Mouse (Mus musculus) erythroblast, embryonic 14.5 days (primary cell): ENCODE measurements around the gene Tnfaip3. TPM values are rescaled to one million over a fixed set of nuclear protein-coding genes. Genes with fewer than 3 reads are reported as not detected.

Experiments used
- H3K27me3 ChIP-seq: 2 replicates; pipeline ENCODE4 v1.6.1; 2012; ENCODE audit warnings: inconsistent platforms; ENCODE audit not compliant: control insufficient read depth
- H3K36me3 ChIP-seq: 2 replicates; pipeline ENCODE4 v1.6.1; 2012; ENCODE audit warnings: mild to moderate bottlenecking, inconsistent platforms; ENCODE audit not compliant: control insufficient read depth
- H3K4me1 ChIP-seq: 2 replicates; pipeline ENCODE4 v1.6.1; 2012; ENCODE audit warnings: inconsistent platforms; ENCODE audit not compliant: control insufficient read depth
- H3K4me3 ChIP-seq: replicated peaks from 2 replicates; pipeline ENCODE3; 2012; ENCODE audit warnings: moderate library complexity, mild to moderate bottlenecking, inconsistent platforms
- H3K9me3 ChIP-seq: 2 replicates; pipeline ENCODE4 v1.6.1; 2012; ENCODE audit warnings: low read length, inconsistent platforms, mixed read lengths; ENCODE audit not compliant: control insufficient read depth
- GATA1 ChIP-seq: IDR thresholded peaks from 2 replicates; pipeline ENCODE4 v1.6.1; 2012; ENCODE audit warnings: low read length, inconsistent platforms, mixed read lengths
- TAL1 ChIP-seq: IDR thresholded peaks from 3 replicates; pipeline ENCODE4 v1.6.1; 2012; ENCODE audit warnings: low read length, inconsistent platforms, mixed read lengths
- polyA plus RNA-seq: library from polyadenylated mRNA; stranded (reverse); fragments of >175 nt; gene quantifications from 2 replicates; pipeline ENCODE4 v1.2.3, GENCODE M21; 2012

The Tnfaip3 gene
- polyA plus RNA-seq, 1 experiment: 0.15 TPM

GRCm38 (mm10) chr10:19044765-19045516, 29.5 kb upstream of the Tnfaip3 start:
- no peak overlapping the region for H3K4me3 ChIP-seq
- no peaks in the 10 kb centered on the region for H3K9me3 ChIP-seq
- no peaks in the 10 kb centered on the region for H3K36me3 ChIP-seq
- no peaks in the 10 kb centered on the region for H3K4me1 ChIP-seq
- TF ChIP-seq GATA1 (no peak), TAL1 (no peak)
- no peaks in the 10 kb centered on the region for H3K27me3 ChIP-seq

DNA sequence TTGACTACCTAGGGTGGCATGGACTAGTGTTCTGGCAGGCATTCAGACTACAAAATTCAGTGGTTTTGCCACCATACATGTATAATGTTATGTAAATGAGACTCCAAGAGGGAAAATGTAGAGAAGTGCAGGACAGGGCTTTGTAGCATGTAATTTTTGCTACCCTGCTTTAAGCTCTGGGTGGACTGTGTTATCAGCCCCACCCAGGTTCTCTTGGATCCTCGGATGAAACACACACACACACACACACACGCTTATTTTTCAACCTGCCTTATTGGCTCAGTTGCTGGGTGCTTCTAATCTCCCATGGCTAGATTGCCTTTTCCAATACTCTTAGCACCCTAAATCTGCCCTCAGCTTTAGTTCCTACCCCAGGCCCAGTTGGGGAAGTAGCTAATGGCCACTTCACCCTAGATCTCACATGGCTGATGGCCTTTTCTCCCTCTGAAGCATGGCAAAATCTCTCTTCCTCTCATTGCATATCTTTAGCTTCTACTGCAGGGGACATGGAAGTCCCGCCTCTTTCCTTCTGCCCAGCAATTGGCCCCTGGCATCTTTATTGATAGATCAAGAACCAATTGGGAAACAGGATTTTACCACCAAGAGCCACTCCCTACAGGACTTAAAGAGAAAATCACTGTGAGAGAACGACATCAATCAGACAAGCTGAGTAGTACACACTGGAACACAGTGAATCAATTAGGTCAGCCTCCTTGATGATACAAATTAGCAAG, 28.2 kb upstream of the Tnfaip3 start:
- TF ChIP-seq GATA1 (no peak), TAL1 (no peak)
- Histone ChIP-seq H3K4me1 (no peaks in the 10 kb centered on the region), H3K36me3 (no peaks in the 10 kb centered on the region), H3K9me3 (no peaks in the 10 kb centered on the region), H3K4me3 (no peak overlapping the region), H3K27me3 (no peaks in the 10 kb centered on the region)

GRCm38 (mm10) chr10:19040147-19040546, 24.7 kb upstream of the Tnfaip3 start:
- TF ChIP-seq GATA1 (no peak), TAL1 (no peak)
- no peaks in the 10 kb centered on the region for H3K4me1 ChIP-seq

DNA sequence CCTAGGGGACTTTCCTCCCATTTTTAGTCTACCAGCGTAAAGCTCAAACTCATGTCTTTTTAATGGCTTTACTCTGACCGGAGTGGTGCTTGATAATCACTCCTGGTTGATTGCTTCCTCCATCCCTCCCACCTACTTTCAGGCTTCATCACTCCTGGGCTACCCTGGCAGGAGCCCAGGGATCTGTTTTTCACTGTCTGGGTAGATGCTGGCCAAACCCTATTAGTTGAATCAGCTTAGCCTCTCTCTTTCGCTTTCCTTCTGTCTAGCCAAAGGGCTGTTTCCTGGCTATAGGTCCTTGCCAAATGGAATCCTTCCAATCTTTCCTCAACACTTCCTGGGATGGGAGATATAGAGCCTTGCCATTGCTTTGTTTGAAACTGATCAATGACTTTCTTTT, 19.3 kb upstream of the Tnfaip3 start:
- Histone ChIP-seq H3K36me3 (no peaks in the 10 kb centered on the region), H3K4me3 (no peak overlapping the region), H3K27me3 (no peaks in the 10 kb centered on the region), H3K4me1 (no peaks in the 10 kb centered on the region), H3K9me3 (no peaks in the 10 kb centered on the region)
- no peak for TF ChIP-seq TAL1
- no peak for TF ChIP-seq GATA1

More at GRCm38 (mm10) chr10:19040147-19040546, 24.7 kb upstream of the Tnfaip3 start:
- Histone ChIP-seq H3K4me3 (no peak overlapping the region), H3K27me3 (no peaks in the 10 kb centered on the region), H3K36me3 (no peaks in the 10 kb centered on the region), H3K9me3 (no peaks in the 10 kb centered on the region)

DNA sequence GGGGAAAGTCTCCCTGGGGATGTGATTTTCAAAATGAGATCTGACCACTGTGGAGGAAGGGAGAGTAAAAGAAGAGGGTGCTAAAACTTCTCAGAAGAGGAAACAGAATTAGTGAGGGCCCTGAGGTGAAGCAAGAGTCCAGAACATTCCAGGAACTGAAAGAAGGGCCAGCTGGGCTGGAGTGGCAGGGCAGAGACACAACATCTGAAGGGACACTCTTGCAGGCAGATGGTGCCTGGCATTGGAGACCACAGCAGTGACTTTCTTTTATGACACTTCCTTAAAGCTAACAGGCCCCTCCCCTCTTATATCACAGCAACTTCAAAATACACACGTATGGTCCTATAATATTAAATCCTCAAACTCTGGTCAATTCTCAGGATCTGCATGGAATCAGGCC, 18.2 kb upstream of the Tnfaip3 start:
- no peaks in the 10 kb centered on the region for H3K4me1 ChIP-seq
- H3K27me3 ChIP-seq: no peaks in the 10 kb centered on the region
- H3K4me3 ChIP-seq: no peak overlapping the region
- H3K36me3 ChIP-seq: no peaks in the 10 kb centered on the region
- H3K9me3 ChIP-seq: no peaks in the 10 kb centered on the region
- TF ChIP-seq TAL1: no peak
- TF ChIP-seq GATA1: no peak

- Histone ChIP-seq H3K9me3 (no peaks in the 10 kb centered on the region), H3K27me3 (no peaks in the 10 kb centered on the region), H3K36me3 (no peaks in the 10 kb centered on the region), H3K4me1 (no peaks in the 10 kb centered on the region), H3K4me3 (no peak overlapping the region)
- TF ChIP-seq TAL1 (no peak), GATA1 (no peak)
Observed at GRCm38 (mm10) chr10:19031875-19032274, 16.4 kb upstream of the Tnfaip3 start.

DNA sequence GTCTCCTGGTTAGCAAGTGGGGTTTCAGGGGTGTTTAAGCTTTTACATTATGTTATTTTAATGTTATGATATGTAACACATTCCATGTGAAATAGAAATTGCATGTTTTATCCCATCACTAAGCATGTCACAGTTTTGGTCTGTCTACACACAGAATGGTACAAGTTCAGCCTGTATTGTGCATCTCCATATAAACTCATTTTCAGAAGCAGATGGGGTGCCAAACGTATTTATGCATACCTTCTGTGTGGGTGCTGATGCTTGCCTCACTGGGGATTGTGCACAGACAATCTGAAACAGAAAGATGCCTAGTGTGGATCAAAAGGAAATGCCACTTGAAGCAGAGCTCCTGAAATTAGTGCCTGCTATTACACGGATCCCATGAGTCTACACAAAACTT, 15.2 kb upstream of the Tnfaip3 start:
- no peak overlapping the region for H3K4me3 ChIP-seq
- H3K36me3 ChIP-seq: no peaks in the 10 kb centered on the region
- TF ChIP-seq GATA1 (no peak), TAL1 (no peak)
- no peaks in the 10 kb centered on the region for H3K4me1 ChIP-seq
- H3K9me3 ChIP-seq: no peaks in the 10 kb centered on the region
- H3K27me3 ChIP-seq: no peaks in the 10 kb centered on the region

DNA sequence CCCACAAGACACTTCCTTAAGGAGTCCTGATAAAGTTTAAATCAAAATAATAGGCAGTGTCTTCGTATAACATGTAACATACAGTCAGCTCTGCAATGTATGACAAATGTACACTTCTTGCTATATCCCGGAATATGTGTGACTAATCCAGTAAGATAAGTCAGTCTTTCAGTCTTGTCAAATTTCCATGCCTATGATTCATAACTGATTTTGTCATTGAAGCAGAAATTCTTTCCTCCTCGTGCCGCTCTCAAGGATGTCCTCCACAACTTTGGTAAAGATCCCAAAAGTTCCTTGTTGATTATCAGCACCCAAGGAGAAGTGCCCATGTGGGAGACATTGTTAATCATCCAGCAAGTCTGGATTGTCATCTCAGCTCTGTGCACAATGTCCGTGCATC, 11.3 kb upstream of the Tnfaip3 start:
- no peaks in the 10 kb centered on the region for H3K4me1 ChIP-seq
- no peaks in the 10 kb centered on the region for H3K36me3 ChIP-seq
- no peak overlapping the region for H3K4me3 ChIP-seq
- H3K27me3 ChIP-seq: no peaks in the 10 kb centered on the region
- TF ChIP-seq TAL1: no peak
- TF ChIP-seq GATA1: no peak
- H3K9me3 ChIP-seq: no peaks in the 10 kb centered on the region

GRCm38 (mm10) chr10:19024353-19024752, 8.9 kb upstream of the Tnfaip3 start:
- TF ChIP-seq GATA1: no peak
- no peak for TF ChIP-seq TAL1

More at GRCm38 (mm10) chr10:19024353-19024752, 8.9 kb upstream of the Tnfaip3 start:
- H3K4me1 ChIP-seq: no peaks in the 10 kb centered on the region
- H3K4me3 ChIP-seq: no peak overlapping the region
- H3K27me3 ChIP-seq: no peaks in the 10 kb centered on the region
- no peaks in the 10 kb centered on the region for H3K9me3 ChIP-seq
- no peaks in the 10 kb centered on the region for H3K36me3 ChIP-seq
